Comparison of ENCODE assay signal across 10 mouse cellular contexts in genomic region chr6:59020346-59020745, GRCm38 (mm10). TPM values are rescaled to one million over a fixed set of nuclear protein-coding genes. Genes with fewer than 3 reads are reported as not detected.
DNase-seq lines count a peak whose midpoint lies in the region; ATAC-seq and TF ChIP-seq lines count a peak whose summit lies in the region.
"Had no signal": no experiment of that assay in that cellular context is flagged by ENCODE, and none has a peak within 500 bp of the region (broad histone marks: within the 10 kb centered on the region; RNA-seq: fewer than 3 reads in every experiment).

No protein-coding gene starts in this region.

- H3K4me1 ChIP-seq in hindbrain, embryonic 14.5 days (replicated peaks; ENCODE audit: control insufficient read depth, insufficient read depth, low read length) = peaks cover 8% of the 10 kb centered on the region

- no peaks in the 10 kb centered on the region for H3K27me3 ChIP-seq in hindbrain, embryonic 14.5 days (ENCODE audit: control insufficient read depth, insufficient read depth, low read length)
- H3K27me3 ChIP-seq: midbrain, embryonic 12.5 days had no signal

- no peak overlapping the region for H3K9ac ChIP-seq in hindbrain, embryonic 14.5 days
- H3K9ac ChIP-seq: midbrain, embryonic 12.5 days had no signal

- intact Hi-C loops in gastrocnemius, adult 2 months (cut with DNase I) = loop anchor here (1.0 to 5.0 kb wide), 2 partner anchors 93 to 160 kb away; no protein-coding TSS in a partner anchor

- H3K27ac ChIP-seq in gastrocnemius, adult 2 months = peak overlapping the region; percentile 53
- no peak overlapping the region for H3K27ac ChIP-seq in hindbrain, embryonic 14.5 days
- H3K27ac ChIP-seq: midbrain, embryonic 12.5 days had no signal

- 93% methylated on average over 2 of the region's 2 CpGs for WGBS in hindbrain, embryonic 14.5 days

- DNase-seq in gastrocnemius, adult 2 months = peak; percentile 57
- no peak for DNase-seq in gastrocnemius, postnatal 10 days
- peak; percentile 31 for DNase-seq in urinary bladder, postnatal 14 days (ENCODE audit: low spot score)
- no peak for DNase-seq in urinary bladder, adult 18-20 months (ENCODE audit: low spot score in 2 of 2)
- peak; percentile 57 to 78 for DNase-seq in kidney, postnatal 36 days
- peak; percentile 13 for DNase-seq in yolk sac, embryonic 10.5 days (ENCODE audit: low spot score)
- DNase-seq in c-Kit-positive CD71-positive TER-119-positive erythroid progenitor cells, embryonic 14.5 days (ENCODE audit: low spot score) = no peak
- no peak for DNase-seq in hindbrain, embryonic 14.5 days (ENCODE audit: low spot score)

- ATAC-seq in hindbrain, embryonic 14.5 days (ENCODE audit: low FRiP score) = no peak

- no peaks in the 10 kb centered on the region for H3K36me3 ChIP-seq in hindbrain, embryonic 14.5 days (replicated peaks; ENCODE audit: control insufficient read depth, insufficient read depth)
- H3K36me3 ChIP-seq: G1E; midbrain, embryonic 12.5 days had no signal

- peak; percentile 76 for TF ChIP-seq CTCF in gastrocnemius, adult 2 months (IDR thresholded peaks at IDR 0.05)

- no peaks in the 10 kb centered on the region for H3K9me3 ChIP-seq in hindbrain, embryonic 14.5 days (ENCODE audit: control insufficient read depth, low read length)
- H3K9me3 ChIP-seq: G1E; midbrain, embryonic 12.5 days had no signal

- no peak overlapping the region for H3K4me3 ChIP-seq in gastrocnemius, adult 2 months
- no peak overlapping the region for H3K4me3 ChIP-seq in hindbrain, embryonic 14.5 days (replicated peaks; ENCODE audit: low read length)
- H3K4me3 ChIP-seq: midbrain, embryonic 12.5 days had no signal

- no peak overlapping the region for H3K4me2 ChIP-seq in hindbrain, embryonic 14.5 days (replicated peaks)
- H3K4me2 ChIP-seq: midbrain, embryonic 12.5 days had no signal

RNA-seq across cellular contexts. Expression of gene Fam13a, which starts 4.0 kb away (rescaled TPM):
- total RNA-seq in gastrocnemius, adult 2 months (2021) = 10 to 100 TPM in 1 of 2 experiments, 1 to 10 TPM in 1; 7.6 to 12.6 TPM
- 1 to 10 TPM; 9.7 to 9.9 TPM for total RNA-seq in gastrocnemius, postnatal 10 days (2021)
- 10.3 and 11.1 TPM in 2 replicates for polyA plus RNA-seq in hindbrain, embryonic 14.5 days (2014; fragmentation: Nextera tagmentation; extraction: Ambion mirVana)
- polyA plus RNA-seq: G1E had no signal

Comparison
In these comparisons a context has a peak if more than half of its experiments do, and no peak if none do; other contexts are left out.
1. DNase-seq: peak in gastrocnemius, adult 2 months (single experiment), urinary bladder, postnatal 14 days (single experiment), kidney, postnatal 36 days (2 of 2) and yolk sac, embryonic 10.5 days (single experiment); none in gastrocnemius, postnatal 10 days (single experiment), urinary bladder, adult 18-20 months (0 of 2), c-Kit-positive CD71-positive TER-119-positive erythroid progenitor cells, embryonic 14.5 days (single experiment) and hindbrain, embryonic 14.5 days (single experiment).